In the genomic region with DNA sequence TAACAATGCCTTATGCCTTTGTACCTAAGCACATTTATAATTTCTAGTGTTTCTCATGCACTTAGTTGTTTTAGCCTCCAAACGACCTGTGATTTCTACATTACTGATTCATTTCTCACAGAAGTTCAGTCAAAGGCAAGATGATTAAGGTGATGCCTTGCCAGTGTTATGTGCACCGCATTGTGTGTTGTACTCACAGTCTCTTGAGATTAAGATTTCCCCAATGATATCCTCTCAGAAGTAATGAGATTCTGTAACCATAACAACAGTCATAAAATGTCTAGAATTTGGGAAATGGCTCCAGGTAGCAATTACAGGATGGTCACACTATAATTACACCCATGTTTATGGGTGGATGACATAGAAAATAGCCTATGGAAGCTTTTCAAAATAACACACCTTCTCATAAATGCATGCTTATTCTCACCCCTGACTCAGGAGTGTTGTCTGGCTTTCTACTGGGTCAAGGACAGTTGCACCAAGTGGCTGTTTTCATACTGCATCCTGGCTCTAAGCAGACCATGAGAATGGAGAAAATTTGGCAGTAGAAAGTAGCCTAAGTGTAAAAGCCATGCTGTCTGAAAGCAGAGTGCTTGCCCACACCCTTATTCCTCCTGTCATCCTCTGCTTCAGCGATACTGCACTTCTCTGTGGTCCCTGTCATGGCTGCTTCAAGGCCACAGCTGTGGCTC, we compare ENCODE assay signal across 21 mouse cellular contexts.
DNase-seq lines count a peak whose midpoint lies in the region; ATAC-seq and TF ChIP-seq lines count a peak whose summit lies in the region.
"Had no signal": no experiment of that assay in that cellular context is flagged by ENCODE, and none has a peak within 500 bp of the region (broad histone marks: within the 10 kb centered on the region; RNA-seq: fewer than 3 reads in every experiment).

No protein-coding gene starts in this region.

- no peaks in the 10 kb centered on the region for H3K36me3 ChIP-seq in midbrain, embryonic 14.5 days (ENCODE audit: control insufficient read depth, insufficient read depth, low read length)
- no peaks in the 10 kb centered on the region for H3K36me3 ChIP-seq in midbrain, embryonic 10.5 days
- no peaks in the 10 kb centered on the region for H3K36me3 ChIP-seq in neural tube, embryonic 12.5 days
- no peaks in the 10 kb centered on the region for H3K36me3 ChIP-seq in midbrain, postnatal 0 days (ENCODE audit: insufficient read depth, low read length)
- H3K36me3 ChIP-seq: forebrain, embryonic 15.5 days; heart, embryonic 10.5 days; heart, embryonic 13.5 days had no signal

- H3K4me3 ChIP-seq in midbrain, embryonic 14.5 days (replicated peaks; ENCODE audit: low read depth, low read length): no peak overlapping the region
- H3K4me3 ChIP-seq in midbrain, embryonic 10.5 days: no peak overlapping the region
- H3K4me3 ChIP-seq in neural tube, embryonic 12.5 days: no peak overlapping the region
- no peak overlapping the region for H3K4me3 ChIP-seq in midbrain, postnatal 0 days (ENCODE audit: low read depth, low read length)
- H3K4me3 ChIP-seq: forebrain, embryonic 15.5 days; gastrocnemius, adult 2 months; heart, embryonic 10.5 days; heart, embryonic 13.5 days had no signal

- peak; percentile 34 for DNase-seq in heart, adult 11 months
- DNase-seq in heart, adult 8-10 months (ENCODE audit: low spot score): no peak
- peak; percentile 29 for DNase-seq in midbrain, embryonic 14.5 days
- no peak for DNase-seq in midbrain, embryonic 10.5 days (ENCODE audit: low spot score)
- no peak for DNase-seq in neural tube, embryonic 10.5 days (ENCODE audit: extremely low spot score, low spot score)
- DNase-seq in midbrain, postnatal 0 days (ENCODE audit: low spot score): peak; percentile 4
- DNase-seq in thymus, postnatal 14 days: no peak
- DNase-seq: adrenal gland, adult 2 months; cerebellum, adult 18-20 months; cerebellum, adult 9-10 months; cerebellum, postnatal 14 days; gastrocnemius, adult 2 months; gastrocnemius, postnatal 14 days; heart, adult 18-20 months; heart, postnatal 14 days; heart, postnatal 4 days had no signal

- no peak overlapping the region; the same call in 1 of the 2 replicates for H3K27ac ChIP-seq in midbrain, embryonic 14.5 days (replicated peaks; ENCODE audit: low read depth, low read length)
- no peak overlapping the region for H3K27ac ChIP-seq in midbrain, embryonic 10.5 days (replicated peaks)
- H3K27ac ChIP-seq in neural tube, embryonic 12.5 days: no peak overlapping the region
- H3K27ac ChIP-seq in midbrain, postnatal 0 days (ENCODE audit: low read depth, low read length): no peak overlapping the region
- H3K27ac ChIP-seq: forebrain, embryonic 15.5 days; gastrocnemius, adult 2 months; heart, embryonic 10.5 days; heart, embryonic 13.5 days had no signal

- no peak overlapping the region for H3K9ac ChIP-seq in midbrain, embryonic 14.5 days (replicated peaks; ENCODE audit: low read length)
- H3K9ac ChIP-seq in neural tube, embryonic 12.5 days: no peak overlapping the region
- no peak overlapping the region for H3K9ac ChIP-seq in midbrain, postnatal 0 days (replicated peaks; ENCODE audit: low read length, poor library complexity, severe bottlenecking)
- H3K9ac ChIP-seq: forebrain, embryonic 15.5 days; heart, embryonic 13.5 days had no signal

- 60% methylated on average over 3 of the region's 3 CpGs for WGBS in midbrain, embryonic 14.5 days
- WGBS in midbrain, embryonic 10.5 days: 81% methylated on average over 3 of the region's 3 CpGs
- WGBS in neural tube, embryonic 12.5 days: 77% methylated on average over 3 of the region's 3 CpGs
- WGBS in midbrain, postnatal 0 days: 53% methylated on average over 3 of the region's 3 CpGs

- no peaks in the 10 kb centered on the region for H3K9me3 ChIP-seq in midbrain, embryonic 14.5 days (ENCODE audit: control insufficient read depth, low read length)
- no peaks in the 10 kb centered on the region for H3K9me3 ChIP-seq in midbrain, embryonic 10.5 days (replicated peaks)
- no peaks in the 10 kb centered on the region for H3K9me3 ChIP-seq in neural tube, embryonic 12.5 days
- no peaks in the 10 kb centered on the region for H3K9me3 ChIP-seq in midbrain, postnatal 0 days (ENCODE audit: low read length)
- H3K9me3 ChIP-seq: forebrain, embryonic 15.5 days; heart, embryonic 10.5 days; heart, embryonic 13.5 days had no signal

- no peaks in the 10 kb centered on the region for H3K4me1 ChIP-seq in midbrain, embryonic 14.5 days (ENCODE audit: control insufficient read depth, insufficient read depth, low read length)
- no peaks in the 10 kb centered on the region for H3K4me1 ChIP-seq in midbrain, embryonic 10.5 days
- no peaks in the 10 kb centered on the region for H3K4me1 ChIP-seq in neural tube, embryonic 12.5 days
- no peaks in the 10 kb centered on the region for H3K4me1 ChIP-seq in midbrain, postnatal 0 days (ENCODE audit: insufficient read depth, low read length)
- H3K4me1 ChIP-seq: forebrain, embryonic 15.5 days; heart, embryonic 10.5 days; heart, embryonic 13.5 days had no signal

- H3K4me2 ChIP-seq in midbrain, embryonic 14.5 days (ENCODE audit: low read length): no peak overlapping the region
- H3K4me2 ChIP-seq in neural tube, embryonic 12.5 days (replicated peaks): no peak overlapping the region
- no peak overlapping the region for H3K4me2 ChIP-seq in midbrain, postnatal 0 days (ENCODE audit: low read depth, low read length, poor library complexity, severe bottlenecking)
- H3K4me2 ChIP-seq: forebrain, embryonic 15.5 days; heart, embryonic 13.5 days had no signal

- no peaks in the 10 kb centered on the region for H3K27me3 ChIP-seq in midbrain, embryonic 14.5 days (ENCODE audit: control insufficient read depth, insufficient read depth, low read length)
- H3K27me3 ChIP-seq in midbrain, embryonic 10.5 days (ENCODE audit: low read depth, poor library complexity, severe bottlenecking): no peaks in the 10 kb centered on the region
- no peaks in the 10 kb centered on the region for H3K27me3 ChIP-seq in neural tube, embryonic 12.5 days (replicated peaks)
- H3K27me3 ChIP-seq in midbrain, postnatal 0 days (ENCODE audit: insufficient read depth, low read length): no peaks in the 10 kb centered on the region
- H3K27me3 ChIP-seq: forebrain, embryonic 15.5 days; heart, embryonic 13.5 days had no signal

- ATAC-seq in midbrain, embryonic 14.5 days (ENCODE audit: low FRiP score, low TSS enrichment): no peak; the same call in 1 of the 2 replicates
- 0 out of 2 replicates have a peak, but pooled peaks have one; percentile 50 for ATAC-seq in neural tube, embryonic 12.5 days (ENCODE audit: low FRiP score, low read depth)
- ATAC-seq in midbrain, postnatal 0 days (ENCODE audit: low FRiP score): peak; percentile 54; the same call in 1 of the 2 replicates
- ATAC-seq: CD4-positive, CD25-positive, alpha-beta regulatory T cell, adult 4 months; forebrain, embryonic 15.5 days had no signal

- no peak for TF ChIP-seq CTCF in midbrain, postnatal 0 days (IDR thresholded peaks at IDR 0.05)

Comparison
In these comparisons a context has a peak if more than half of its experiments do, and no peak if none do; other contexts are left out.
1. DNase-seq: peak in heart, adult 11 months (single experiment), midbrain, embryonic 14.5 days (single experiment) and midbrain, postnatal 0 days (single experiment); none in heart, adult 8-10 months (single experiment), midbrain, embryonic 10.5 days (single experiment), neural tube, embryonic 10.5 days (single experiment) and thymus, postnatal 14 days (single experiment).